Mouse (Mus musculus) retina, postnatal 7 days (tissue): ENCODE data around the gene Mpzl2.

ENCODE experiments used
- DNase-seq: peaks from one replicate; pipeline ENCODE4 v3.0.0-alpha.2; 2012; ENCODE audit warnings: low read depth, low spot score

The Mpzl2 gene

GRCm38 (mm10) chr9:45085741-45086690, 46.4 kb downstream of the Mpzl2 start:
- no peak for DNase-seq

DNA sequence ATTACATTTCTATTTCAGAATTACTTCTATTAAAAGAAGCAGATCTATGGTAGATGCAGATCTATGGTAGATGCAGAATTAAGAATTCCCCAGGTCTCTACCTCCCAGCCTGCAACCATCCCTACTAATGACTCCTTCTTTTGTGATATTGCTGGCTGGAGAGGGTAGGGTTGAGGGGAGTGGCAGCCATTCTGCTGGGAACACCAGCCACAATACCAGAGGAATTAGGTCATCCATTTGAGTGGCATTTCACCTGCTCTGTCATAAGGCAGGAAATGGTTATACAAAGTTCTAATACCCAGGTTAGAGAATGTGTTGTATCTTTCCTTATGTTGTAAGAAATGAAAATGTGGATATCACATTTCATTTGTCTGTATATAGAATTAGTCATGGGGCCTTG, 48.4 kb downstream of the Mpzl2 start:
- no peak for DNase-seq

DNA sequence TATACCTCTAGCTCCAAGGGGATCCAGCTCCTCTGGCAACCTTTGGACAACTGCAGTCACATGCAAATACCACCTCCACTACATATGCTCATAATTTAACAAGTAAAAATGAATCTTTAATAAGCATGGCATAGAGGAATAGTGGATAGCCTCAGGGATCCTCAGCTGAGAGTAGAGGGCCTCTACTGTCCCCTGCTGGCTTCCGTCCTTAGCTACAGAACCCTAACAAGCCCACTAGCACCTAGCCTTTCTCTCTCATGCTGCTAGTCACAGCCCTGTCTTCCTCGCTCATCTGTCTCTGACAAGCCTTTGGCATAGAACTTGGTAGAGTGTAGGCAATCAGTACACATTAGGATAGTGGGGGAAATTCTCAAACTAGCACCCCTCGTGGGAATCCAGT, 51.2 kb downstream of the Mpzl2 start:
- no peak for DNase-seq

DNA sequence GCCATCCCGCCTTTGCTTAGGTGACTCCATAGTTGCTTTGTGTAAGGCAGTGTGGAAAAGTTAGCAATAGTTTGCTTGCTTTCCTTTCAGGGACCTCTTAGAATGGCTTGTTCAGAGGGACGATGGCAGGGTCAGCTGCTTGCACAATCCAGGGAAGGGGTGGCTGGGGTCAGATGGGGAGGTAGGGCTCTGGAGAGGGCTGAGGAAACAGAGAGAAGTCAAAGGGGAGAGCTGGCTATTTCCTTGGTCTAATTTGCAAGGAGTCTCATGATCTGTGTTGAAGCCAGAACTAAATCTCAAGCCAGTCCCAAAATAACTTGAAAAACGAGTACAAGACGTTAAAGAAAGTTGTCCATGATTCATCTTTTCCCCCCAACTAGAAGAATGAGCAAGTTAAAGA, 53.0 kb downstream of the Mpzl2 start:
- no peak for DNase-seq

- DNase-seq = no peak
Measured at GRCm38 (mm10) chr9:45095149-45095937, 55.7 kb downstream of the Mpzl2 start.

DNA sequence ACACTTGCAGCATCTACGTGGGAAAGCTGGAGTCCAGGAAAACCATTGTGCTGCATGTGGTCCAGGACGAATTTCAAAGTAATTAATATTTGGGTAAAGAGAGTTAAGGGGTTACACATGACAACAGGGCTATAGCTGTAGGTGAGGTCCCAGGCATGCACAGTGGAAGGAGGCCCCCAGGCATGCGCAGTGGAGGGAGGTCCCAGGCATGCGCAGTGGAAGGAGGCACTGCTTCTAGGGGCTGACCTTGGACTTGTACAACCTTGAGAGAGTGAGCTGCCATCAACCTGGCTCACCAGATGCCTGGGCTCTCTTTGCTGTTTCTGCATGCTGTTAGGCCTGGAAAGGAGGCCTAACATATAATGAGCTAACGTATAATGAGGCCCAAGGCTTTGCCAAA, 58.3 kb downstream of the Mpzl2 start:
- no peak for DNase-seq

DNA sequence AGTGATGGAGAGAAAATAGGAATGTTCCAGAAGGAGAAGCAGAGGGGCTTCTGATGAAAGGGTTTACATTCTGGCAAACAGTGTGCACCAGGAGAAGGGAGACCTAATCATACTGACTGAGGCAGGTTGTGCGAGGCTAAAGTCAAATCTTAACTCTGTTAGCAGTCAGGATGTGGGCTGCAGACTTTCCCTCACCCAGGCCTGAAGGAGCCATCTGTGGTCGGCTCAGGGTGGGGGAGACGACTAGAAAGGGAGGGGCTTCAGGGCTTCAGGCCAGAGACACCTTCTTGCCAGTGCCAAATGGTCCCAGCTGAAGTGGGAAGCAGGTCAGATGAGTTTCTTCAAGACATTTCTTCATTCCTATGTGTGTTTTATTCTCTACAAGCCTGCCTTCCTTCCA, 58.8 kb downstream of the Mpzl2 start:
- no peak for DNase-seq

DNA sequence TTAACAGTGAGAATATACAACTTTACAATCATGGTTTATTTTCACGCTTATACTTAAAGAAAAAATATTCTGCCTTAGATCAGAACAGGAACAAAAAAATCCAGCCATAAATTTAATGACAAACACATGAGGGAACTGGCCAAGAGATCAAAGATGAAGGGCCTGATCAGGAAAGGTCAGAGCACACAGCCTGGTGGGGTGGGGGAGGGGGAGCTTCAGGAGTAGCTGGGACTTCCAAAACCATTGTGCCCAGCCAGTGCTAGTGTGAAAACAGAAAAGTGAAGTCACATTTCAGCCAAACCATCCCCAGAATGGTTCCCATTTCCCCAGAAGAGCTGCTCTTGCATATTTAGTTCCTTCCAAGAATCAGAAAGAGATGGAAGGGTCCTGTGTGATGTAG, 62.9 kb downstream of the Mpzl2 start:
- DNase-seq = no peak

DNA sequence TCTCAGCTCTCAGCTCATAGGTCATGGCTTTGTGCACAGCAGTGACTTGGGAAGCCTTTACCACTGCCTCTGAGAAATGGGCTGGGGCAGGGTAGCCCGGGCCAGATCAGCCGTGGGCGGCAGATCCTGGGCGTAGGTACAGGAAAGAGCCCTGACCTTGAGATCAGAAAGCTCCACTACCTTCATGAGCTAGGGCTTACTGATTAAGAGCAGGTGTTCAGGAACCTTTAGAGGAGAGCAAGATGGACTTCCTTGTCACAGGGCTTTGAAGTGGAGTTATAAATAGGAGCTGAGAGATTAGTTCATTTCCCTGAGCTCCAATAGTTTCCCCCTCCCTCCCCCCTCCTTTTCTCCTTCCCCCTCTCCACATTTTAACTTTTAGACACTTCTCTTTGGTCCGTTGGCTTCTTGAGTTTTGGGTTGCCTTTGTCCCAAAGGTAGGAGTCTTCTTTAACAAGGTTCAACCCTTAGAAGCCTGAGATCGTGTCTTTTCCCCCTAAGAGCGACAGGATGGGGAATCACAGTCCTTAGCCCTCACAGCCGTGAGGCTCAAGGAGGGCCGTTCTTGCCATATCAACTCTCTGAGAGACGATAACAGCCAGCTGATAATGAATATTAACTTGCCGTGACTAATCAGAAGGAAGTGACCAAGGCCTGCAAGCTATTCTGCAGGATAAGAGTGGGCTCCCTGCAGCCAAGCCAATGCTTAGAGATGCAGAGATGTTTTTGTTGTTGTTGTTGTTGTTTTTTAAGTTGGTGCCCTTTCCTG, 63.8 kb downstream of the Mpzl2 start:
- DNase-seq = no peak
